Mouse (Mus musculus): ENCODE measurements around the gene Il34.

The Il34 gene

DNA sequence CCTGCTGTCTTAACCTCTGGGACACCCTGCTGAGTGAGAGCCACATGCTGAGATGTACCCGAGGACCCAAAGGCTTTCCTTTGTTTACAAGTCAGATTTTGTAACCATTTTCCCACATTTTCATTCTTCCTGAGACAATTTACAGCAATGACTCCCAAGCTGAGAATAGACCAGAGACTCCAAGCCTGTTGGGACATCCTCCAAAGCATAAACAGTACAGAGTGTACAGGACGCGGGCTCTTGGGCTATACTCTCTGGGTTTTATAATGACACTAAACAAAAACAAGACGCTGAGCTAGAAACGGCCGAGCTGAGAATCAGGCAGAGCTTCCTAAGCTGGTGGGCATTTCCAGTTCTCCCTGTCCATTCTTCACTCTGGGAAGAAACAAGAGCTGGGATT lies 31.0 kb downstream of the Il34 start:
- POLR2A ChIA-PET = interaction anchor here in 2 of 4 experiments (1.0 to 9.4 kb wide), 6 partner anchors 8 to 117 kb away, joined by 3 to 59 read pairs (median 4); no protein-coding TSS in a partner anchor
- CTCF ChIA-PET = interaction anchor here in 2 of 4 experiments (1.0 to 2.6 kb wide), 4 partner anchors 14 to 316 kb away, joined by 3 to 10 read pairs (median 4); no protein-coding TSS in a partner anchor

DNA sequence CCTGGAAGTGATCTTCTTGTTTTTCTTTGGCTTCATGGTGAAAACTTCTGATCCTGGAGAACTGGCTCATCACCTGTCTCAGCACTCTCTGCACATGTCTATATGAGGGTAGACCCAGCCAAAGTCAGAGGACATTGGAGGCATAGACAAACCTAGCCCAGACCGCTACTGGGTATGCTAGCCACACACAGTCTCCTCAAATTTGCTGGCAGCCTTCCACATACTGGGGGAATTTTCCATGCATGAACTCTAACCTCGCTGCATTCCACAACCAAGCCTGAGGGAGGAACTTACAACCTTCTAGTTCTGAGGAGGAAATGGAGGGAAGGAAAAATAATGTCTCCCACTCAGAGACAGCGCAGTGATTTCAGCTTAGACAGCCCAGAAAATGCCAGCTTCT lies 31.7 kb downstream of the Il34 start:
- POLR2A ChIA-PET = interaction anchor here in 2 of 4 experiments (1.0 to 1.2 kb wide), 3 partner anchors 24 to 118 kb away, joined by 3 to 4 read pairs (median 3); no protein-coding TSS in a partner anchor
- CTCF ChIA-PET = interaction anchor here in 2 of 4 experiments (1.0 to 1.2 kb wide), 2 partner anchors 13 to 316 kb away, joined by 3 to 4 read pairs; no protein-coding TSS in a partner anchor

GRCm38 (mm10) chr8:110772452-110772851 lies 33.3 kb downstream of the Il34 start:
- POLR2A ChIA-PET = interaction anchor here in 2 of 4 experiments (0.5 to 2.1 kb wide), 13 partner anchors 9 to 326 kb away, joined by 3 to 8 read pairs (median 3); no protein-coding TSS in a partner anchor
- CTCF ChIA-PET = interaction anchor here in 3 of 4 experiments (0.6 to 1.3 kb wide), 6 partner anchors 17 to 811 kb away, joined by 3 to 4 read pairs (median 3); partner anchors contain the start of gene Marveld3 (in 1 of the 3)

GRCm38 (mm10) chr8:110767261-110767660 lies 38.5 kb downstream of the Il34 start:
- ChIA-PET POLR2A (interaction anchor here in 3 of 4 experiments (0.5 to 6.0 kb wide), 18 partner anchors 11 to 343 kb away, joined by 3 to 59 read pairs (median 4); partner anchors contain the start of genes Aars (in 1 of the 3), Il34 (in 1 of the 3) and Sf3b3 (in 1 of the 3)), CTCF (interaction anchor here (0.6 to 2.2 kb wide), 9 partner anchors 9 to 63 kb away, joined by 3 to 7 read pairs (median 4); no protein-coding TSS in a partner anchor)

DNA sequence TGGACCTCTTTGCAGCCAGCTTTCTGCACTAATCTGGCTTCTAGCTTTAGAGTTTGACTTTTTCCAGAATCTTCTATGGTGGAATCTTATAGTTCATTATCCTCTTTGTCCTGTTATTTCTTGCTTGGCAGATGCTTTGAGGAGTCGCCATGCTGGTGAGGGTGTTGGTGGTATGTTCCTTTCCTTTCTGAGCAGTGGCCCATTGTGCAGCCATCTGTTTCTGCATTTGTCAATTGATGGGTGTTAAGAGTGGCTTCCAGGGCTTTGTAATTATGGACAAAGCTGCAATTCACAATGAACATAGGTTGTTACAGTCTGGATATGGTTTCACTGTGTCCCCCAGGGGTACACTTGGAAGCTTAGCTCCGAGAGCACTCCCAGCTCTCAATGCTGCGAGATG lies 41.1 kb downstream of the Il34 start:
- ChIA-PET CTCF (interaction anchor here in 1 of 4 experiments (0.6 kb wide), 1 partner anchor 394 kb away, joined by 4 read pairs; no protein-coding TSS in a partner anchor), POLR2A (interaction anchor here in 2 of 4 experiments (0.8 to 6.0 kb wide), 6 partner anchors 9 to 82 kb away, joined by 3 to 59 read pairs (median 6); partner anchors contain the start of genes Il34 (in 1 of the 2) and Sf3b3 (in 1 of the 2))

DNA sequence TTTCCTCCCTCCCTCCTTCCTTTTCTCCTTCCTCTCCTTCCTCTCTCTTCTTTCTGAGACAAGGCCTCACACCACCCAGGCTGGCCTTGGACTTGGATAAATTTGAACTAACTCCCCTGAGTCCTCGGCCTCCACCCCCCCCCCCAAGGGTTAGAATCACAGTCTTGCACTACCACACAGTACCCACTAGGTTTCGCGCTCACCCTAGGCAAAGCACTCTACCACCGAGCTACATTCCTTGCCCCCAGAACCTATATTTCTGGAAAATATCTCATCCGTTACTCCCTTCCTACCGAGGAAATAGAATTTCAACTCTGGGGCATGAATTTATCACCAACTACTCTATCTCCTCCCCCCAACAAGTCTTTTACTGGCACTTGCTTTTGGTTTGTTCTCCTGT lies 43.7 kb downstream of the Il34 start:
- ChIA-PET POLR2A (interaction anchor here in 3 of 4 experiments (0.6 to 3.9 kb wide), 21 partner anchors 10 to 1351 kb away, joined by 3 to 26 read pairs (median 6); partner anchors contain the start of genes Cog4 (in 3 of the 3), Sf3b3 (in 3 of the 3), Aars (in 1 of the 3) and Rfwd3 (in 1 of the 3)), CTCF (interaction anchor here in 3 of 4 experiments (0.6 to 2.6 kb wide), 16 partner anchors 8 to 1216 kb away, joined by 3 to 11 read pairs (median 4); no protein-coding TSS in a partner anchor)

DNA sequence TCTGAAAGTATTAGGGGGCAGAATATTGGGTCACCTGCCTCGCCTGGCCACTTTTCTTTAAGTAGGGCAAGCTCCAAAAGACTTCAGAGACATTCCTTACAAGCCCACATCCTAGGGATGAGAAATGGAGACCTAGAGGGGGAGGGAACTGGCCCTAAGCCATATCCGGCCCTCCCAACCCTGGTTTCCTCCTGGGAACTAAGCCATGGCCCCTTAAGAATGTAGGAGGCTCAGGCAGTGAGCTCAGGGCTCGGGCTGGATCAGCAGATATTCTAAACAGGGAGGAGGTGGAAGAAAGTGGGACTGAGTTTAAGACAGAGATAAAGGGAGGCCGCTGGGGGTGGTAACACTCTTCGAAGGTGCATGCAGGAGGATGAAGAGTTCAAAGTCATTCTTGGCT lies 44.5 kb downstream of the Il34 start:
- POLR2A ChIA-PET = interaction anchor here (0.6 to 3.9 kb wide), 40 partner anchors 9 to 531 kb away, joined by 3 to 26 read pairs (median 4); partner anchors contain the start of genes Cog4 (in 3 of the 4), Sf3b3 (in 3 of the 4), Aars (in 2 of the 4) and Il34 (in 1 of the 4)
- CTCF ChIA-PET = interaction anchor here in 3 of 4 experiments (0.7 to 2.6 kb wide), 7 partner anchors 10 to 34 kb away, joined by 3 to 10 read pairs (median 4); no protein-coding TSS in a partner anchor

- ChIA-PET CTCF (interaction anchor here in 3 of 4 experiments (0.5 to 2.6 kb wide), 8 partner anchors 11 to 999 kb away, joined by 3 to 10 read pairs (median 5); partner anchors contain the start of gene Rfwd3 (in 1 of the 3)), POLR2A (interaction anchor here (0.6 to 3.9 kb wide), 46 partner anchors 9 to 539 kb away, joined by 3 to 26 read pairs (median 4); partner anchors contain the start of genes Cog4 (in 3 of the 4), Sf3b3 (in 3 of the 4), Aars (in 2 of the 4) and Il34 (in 2 of the 4))
Observed at GRCm38 (mm10) chr8:110760280-110760940, 45.3 kb downstream of the Il34 start.

DNA sequence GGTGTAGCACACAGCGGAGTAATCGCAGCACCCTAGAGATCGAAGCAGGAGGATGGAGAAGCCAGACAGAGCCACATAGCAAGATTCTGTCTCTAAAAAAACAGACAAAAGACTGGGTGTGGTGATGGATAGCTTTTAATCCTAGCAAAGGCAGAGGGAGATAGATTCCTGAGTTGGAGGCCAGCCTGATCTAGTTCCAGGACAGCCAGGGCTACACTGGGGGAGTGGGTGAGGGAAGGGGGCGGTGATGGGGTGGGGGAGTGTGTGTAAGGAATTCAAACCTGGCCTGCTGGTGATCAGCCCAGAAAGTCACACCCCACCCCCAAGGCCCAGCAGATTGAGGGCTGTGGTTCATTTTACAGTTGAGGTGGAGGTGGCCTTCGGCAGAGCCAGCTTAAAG lies 49.5 kb downstream of the Il34 start:
- ChIA-PET POLR2A (interaction anchor here (0.6 to 5.1 kb wide), 53 partner anchors 9 to 544 kb away, joined by 3 to 53 read pairs (median 4); partner anchors contain the start of genes Aars (in 2 of the 4), Cog4 (in 2 of the 4), Exosc6 (in 2 of the 4) and Il34 (in 2 of the 4)), CTCF (interaction anchor here (0.5 to 2.4 kb wide), 12 partner anchors 11 to 1166 kb away, joined by 3 to 8 read pairs (median 4); no protein-coding TSS in a partner anchor)

- ChIA-PET POLR2A (interaction anchor here (0.6 to 5.1 kb wide), 61 partner anchors 9 to 544 kb away, joined by 3 to 53 read pairs (median 4); partner anchors contain the start of genes Aars (in 2 of the 4), Cog4 (in 2 of the 4), Exosc6 (in 2 of the 4) and Il34 (in 2 of the 4)), CTCF (interaction anchor here (0.5 to 2.4 kb wide), 13 partner anchors 11 to 1166 kb away, joined by 3 to 8 read pairs (median 5); partner anchors contain the start of gene Il34 (in 1 of the 4))
Observed at GRCm38 (mm10) chr8:110755511-110756170, 50.1 kb downstream of the Il34 start.

DNA sequence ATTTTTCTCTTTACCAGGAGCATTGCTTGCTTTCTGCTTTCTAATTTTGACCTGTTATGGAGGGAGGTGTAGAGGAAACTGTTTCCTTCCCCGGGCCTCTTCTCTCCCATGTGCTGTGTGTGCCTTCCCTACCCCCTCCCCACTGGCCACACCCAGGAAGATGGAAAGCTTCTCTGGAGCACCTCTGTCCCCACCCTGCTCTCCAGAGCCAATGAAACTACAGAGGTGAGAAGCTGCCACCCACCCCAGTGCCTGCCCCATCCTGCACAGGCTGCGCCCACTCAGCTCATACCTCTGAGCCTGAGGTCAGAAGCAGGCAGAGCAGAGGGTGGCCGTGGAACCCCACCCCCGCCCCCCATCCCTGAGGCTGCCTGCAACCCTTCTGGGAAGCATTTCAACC lies 51.0 kb downstream of the Il34 start:
- ChIA-PET POLR2A (interaction anchor here in 3 of 4 experiments (0.6 to 5.1 kb wide), 42 partner anchors 9 to 1470 kb away, joined by 3 to 53 read pairs (median 4); partner anchors contain the start of genes Cog4 (in 2 of the 3), Exosc6 (in 2 of the 3), Sf3b3 (in 2 of the 3) and Aars (in 1 of the 3)), CTCF (interaction anchor here (0.5 to 2.4 kb wide), 10 partner anchors 8 to 511 kb away, joined by 3 to 7 read pairs (median 3); partner anchors contain the start of gene Il34 (in 1 of the 4))

GRCm38 (mm10) chr8:110751490-110751889 lies 54.2 kb downstream of the Il34 start:
- ChIA-PET POLR2A (interaction anchor here in 1 of 4 experiments (1.3 to 2.2 kb wide), 2 partner anchors 9 to 100 kb away, joined by 3 to 14 read pairs; no protein-coding TSS in a partner anchor), CTCF (interaction anchor here in 1 of 4 experiments (1.3 kb wide), 1 partner anchor 16 kb away, joined by 4 read pairs; no protein-coding TSS in a partner anchor)

- POLR2A ChIA-PET = interaction anchor here (0.6 to 2.3 kb wide), 17 partner anchors 10 to 343 kb away, joined by 3 to 10 read pairs (median 4); partner anchors contain the start of genes Il34 (in 2 of the 4), Cog4 (in 1 of the 4), Ddx19a (in 1 of the 4) and Sf3b3 (in 1 of the 4)
- CTCF ChIA-PET = interaction anchor here (0.6 to 1.8 kb wide), 44 partner anchors 9 to 600 kb away, joined by 3 to 10 read pairs (median 4); partner anchors contain the start of genes Il34 (in 3 of the 4), Cog4 (in 1 of the 4) and Sf3b3 (in 1 of the 4)
Observed at GRCm38 (mm10) chr8:110750269-110750668, 55.5 kb downstream of the Il34 start.

- ChIA-PET CTCF (interaction anchor here (0.5 to 1.8 kb wide), 53 partner anchors 10 to 682 kb away, joined by 3 to 10 read pairs (median 4); partner anchors contain the start of genes Il34 (in 3 of the 4), Clec18a (in 1 of the 4), Cog4 (in 1 of the 4) and Exosc6 (in 1 of the 4)), POLR2A (interaction anchor here (0.5 to 2.3 kb wide), 19 partner anchors 11 to 550 kb away, joined by 3 to 10 read pairs (median 4); partner anchors contain the start of genes Il34 (in 2 of the 4), Cog4 (in 1 of the 4), Ddx19a (in 1 of the 4) and Rfwd3 (in 1 of the 4))
Observed at GRCm38 (mm10) chr8:110749500-110750170, 56.1 kb downstream of the Il34 start.

DNA sequence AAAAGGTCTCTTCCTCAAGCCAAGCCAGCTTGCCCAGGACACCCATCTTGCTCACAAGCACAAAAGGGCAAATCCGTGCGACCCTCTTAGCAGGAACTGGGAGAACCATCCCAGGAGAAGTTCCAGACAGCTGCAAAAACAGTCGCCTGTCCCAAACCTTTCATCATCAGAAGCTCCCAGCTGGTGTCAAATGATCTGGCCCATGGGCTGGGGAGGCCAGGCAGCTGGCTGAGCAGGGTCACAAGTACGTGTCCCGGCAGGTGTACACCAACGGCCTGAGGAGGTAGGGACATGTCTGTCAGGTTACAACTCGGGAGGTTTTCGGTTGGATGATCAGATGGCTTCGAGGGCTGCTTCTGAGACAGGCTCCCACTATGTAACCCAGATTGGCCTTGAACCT lies 59.1 kb downstream of the Il34 start:
- POLR2A ChIA-PET = interaction anchor here in 3 of 4 experiments (0.7 to 5.8 kb wide), 9 partner anchors 8 to 251 kb away, joined by 4 to 32 read pairs (median 5); partner anchors contain the start of genes Ddx19a (in 1 of the 3) and Mtss1l (in 1 of the 3)

DNA sequence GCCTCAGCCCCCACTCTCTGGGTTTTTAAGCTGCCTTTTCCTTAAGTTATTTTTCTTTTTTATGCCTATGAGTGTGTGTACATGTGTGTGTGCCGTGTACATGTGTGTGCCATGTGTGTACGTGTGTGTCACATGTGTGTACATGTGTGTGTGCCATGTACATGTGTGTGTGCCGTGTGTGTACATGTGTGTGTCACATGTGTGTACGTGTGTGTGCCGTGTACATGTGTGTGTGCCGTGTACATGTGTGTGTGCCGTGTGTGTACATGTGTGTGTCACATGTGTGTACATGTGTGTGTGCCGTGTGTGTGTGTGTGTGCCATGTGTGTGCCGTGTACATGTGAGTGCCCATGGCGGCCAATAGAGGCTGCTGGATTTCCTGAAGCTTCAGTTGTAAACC lies 60.6 kb downstream of the Il34 start:
- ChIA-PET CTCF (no interaction called here), POLR2A (interaction anchor here in 2 of 4 experiments (0.8 to 5.8 kb wide), 10 partner anchors 10 to 311 kb away, joined by 3 to 32 read pairs (median 4); partner anchors contain the start of genes Exosc6 (in 1 of the 2) and Mtss1l (in 1 of the 2))

More for the DNA sequence above, 59.1 kb downstream of the Il34 start:
- CTCF ChIA-PET = interaction anchor here in 2 of 4 experiments (0.7 to 1.4 kb wide), 2 partner anchors 20 to 110 kb away, joined by 3 to 4 read pairs; no protein-coding TSS in a partner anchor

Data from embryonic stem cell, embryonic (primary cell).